Mouse (Mus musculus) frontal cortex, adult 2 months (tissue): ENCODE results near the gene Ltb. TPM values are rescaled to one million over a fixed set of nuclear protein-coding genes. Genes with fewer than 3 reads are reported as not detected.

Experiments used
- DNase-seq, 2 experiments: peaks; one replicate each; pipeline ENCODE4 v3.0.0; 2022; ENCODE audit warnings: low spot score in 1 of 2; ENCODE audit errors: extremely low spot score in 1 of 2
- polyA plus RNA-seq: library from polyadenylated mRNA; depleted of rRNA; stranded (reverse); fragments of >200 nt; gene quantifications from 2 replicates; pipeline ENCODE4 v1.2.3, GENCODE M21; 2012

Gene Ltb
- polyA plus RNA-seq, 1 experiment: 0.88 TPM

GRCm38 (mm10) chr17:35190096-35190495 lies 4.1 kb upstream of the Ltb start:
- DNase-seq: no peak

DNA sequence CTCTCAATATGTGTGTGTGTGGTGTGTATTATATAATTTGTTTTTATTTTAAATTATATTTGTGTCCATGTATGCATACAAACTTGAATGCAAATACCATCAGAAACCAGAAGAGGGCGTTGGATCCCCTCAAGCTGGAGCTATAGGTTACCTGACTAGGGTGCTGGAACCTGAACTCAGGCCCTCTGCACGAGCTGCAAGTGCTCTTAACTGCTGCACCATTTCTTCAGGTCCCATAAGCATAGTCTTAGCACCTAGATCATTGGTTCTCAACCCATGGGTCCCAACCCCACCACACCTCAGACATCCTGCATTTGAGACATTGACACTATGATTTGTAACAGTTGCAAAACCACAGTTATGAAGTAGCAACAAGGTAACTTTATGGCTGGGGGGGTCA lies 2.5 kb upstream of the Ltb start:
- DNase-seq: no peak

- no peak for DNase-seq
Observed at GRCm38 (mm10) chr17:35192924-35193323, 1.3 kb upstream of the Ltb start.

DNA sequence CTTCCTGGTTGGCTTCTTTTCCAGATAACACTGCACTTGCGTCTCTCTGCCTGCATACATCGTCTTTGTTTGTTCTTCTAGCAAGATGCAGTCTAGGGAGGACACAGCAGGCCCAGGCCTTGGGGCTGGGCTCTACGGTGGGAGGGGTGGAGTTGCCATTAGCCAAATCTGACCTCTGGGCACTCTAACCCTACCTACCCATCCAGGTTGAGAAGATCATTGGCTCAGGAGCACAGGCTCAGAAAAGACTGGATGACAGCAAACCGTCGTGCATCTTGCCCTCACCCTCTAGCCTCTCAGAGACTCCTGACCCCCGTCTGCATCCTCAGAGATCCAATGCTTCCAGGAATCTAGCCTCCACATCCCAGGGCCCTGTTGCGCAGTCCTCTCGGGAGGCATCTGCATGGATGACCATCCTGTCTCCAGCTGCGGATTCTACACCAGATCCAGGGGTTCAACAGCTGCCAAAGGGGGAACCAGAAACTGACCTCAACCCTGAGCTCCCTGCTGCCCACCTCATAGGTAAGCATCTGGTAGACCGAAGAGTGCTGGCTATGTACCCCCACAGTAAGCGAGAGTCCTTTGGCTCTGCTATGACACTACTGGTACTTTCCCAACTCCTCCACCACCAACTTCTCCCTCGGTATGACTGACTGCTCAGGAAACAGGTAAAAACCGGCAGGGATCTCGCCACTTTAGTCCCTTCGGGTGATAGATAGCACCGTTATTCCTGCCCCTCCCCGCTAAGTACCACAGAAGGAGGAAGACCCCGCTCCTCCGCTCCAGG lies 798 bp downstream of the Ltb start:
- no peak for DNase-seq

- DNase-seq: peak in 1 of 2 experiments; percentile 87
Observed at GRCm38 (mm10) chr17:35195631-35196320, 1.5 kb downstream of the Ltb start.

DNA sequence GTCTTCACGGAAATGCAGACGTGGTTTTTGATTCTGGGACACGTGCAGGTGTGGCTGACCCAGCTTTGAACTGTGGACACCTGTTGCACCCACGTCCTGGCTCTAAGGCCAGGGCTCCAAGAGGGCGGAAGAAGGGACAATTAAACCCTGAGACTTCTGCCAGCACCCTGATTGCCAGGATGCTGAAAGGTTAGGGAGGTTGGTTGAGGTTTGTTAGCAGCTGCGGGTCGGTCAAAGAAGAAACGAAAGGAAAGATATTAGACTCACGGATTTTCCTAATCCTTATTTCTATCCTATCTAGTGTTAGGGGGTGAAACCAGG lies 2.0 kb downstream of the Ltb start:
- DNase-seq: no peak

GRCm38 (mm10) chr17:35197126-35197525 lies 2.9 kb downstream of the Ltb start:
- DNase-seq: no peak

- DNase-seq: no peak
Observed at GRCm38 (mm10) chr17:35198029-35198428, 3.8 kb downstream of the Ltb start.

- DNase-seq: no peak
Observed at GRCm38 (mm10) chr17:35198946-35199345, 4.7 kb downstream of the Ltb start.

GRCm38 (mm10) chr17:35200398-35200797 lies 6.2 kb downstream of the Ltb start:
- no peak for DNase-seq

GRCm38 (mm10) chr17:35201128-35201527 lies 6.9 kb downstream of the Ltb start:
- DNase-seq: no peak

GRCm38 (mm10) chr17:35201787-35202186 lies 7.5 kb downstream of the Ltb start, which contains the start of gene Tnf:
Gene Tnf, minus strand, starts transcription at chr17:35202007.
- DNase-seq: no peak

- no peak for DNase-seq
Observed at GRCm38 (mm10) chr17:35202442-35202841, 8.2 kb downstream of the Ltb start.

DNA sequence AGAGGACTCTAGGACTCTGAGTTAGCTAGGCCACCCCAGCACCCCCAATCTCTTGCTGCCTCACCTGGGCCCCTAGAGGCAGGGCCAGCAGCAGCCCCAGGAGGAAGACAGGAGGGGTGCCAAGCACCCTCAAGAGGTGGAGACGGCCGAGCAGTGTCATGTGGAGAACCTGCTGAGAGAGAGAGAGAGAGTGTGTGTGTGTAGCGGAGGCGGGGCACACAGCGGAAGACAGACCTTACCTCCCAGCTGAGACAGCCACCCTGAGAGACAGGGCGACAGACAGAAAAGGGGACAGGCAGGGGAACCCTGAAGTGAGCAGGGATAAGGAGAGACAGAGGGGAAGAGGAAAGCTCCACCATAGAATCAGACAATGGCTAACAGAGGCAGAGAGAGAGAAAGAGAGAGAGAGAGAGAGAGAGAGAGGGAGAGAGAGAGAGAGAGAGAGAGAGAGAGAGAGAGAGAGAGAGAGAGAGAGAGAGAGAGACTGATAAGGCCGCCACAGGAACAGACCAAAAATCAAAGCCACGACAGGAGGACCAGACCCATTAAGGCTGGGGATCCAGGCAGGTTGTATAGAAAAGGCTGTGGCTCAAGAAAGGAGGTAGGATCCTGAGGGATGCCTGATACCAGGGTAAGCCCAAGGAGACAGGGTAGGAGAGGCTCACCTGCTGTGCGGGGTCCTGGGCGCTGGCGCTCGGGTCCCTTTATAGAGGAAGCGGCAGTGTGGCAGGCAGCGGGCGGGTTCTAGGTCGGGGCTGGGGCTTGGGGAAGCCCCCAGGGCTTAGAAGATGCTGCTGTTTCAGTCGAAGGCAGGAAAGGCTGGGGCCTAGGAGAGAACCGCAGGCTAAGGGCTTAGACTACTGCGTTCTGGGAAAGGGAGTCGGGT lies 10.5 kb downstream of the Ltb start, which contains the start of gene Lta:
Gene Lta, minus strand, starts transcription at position 858 of the 886 bp plus-strand sequence.
- DNase-seq: no peak

GRCm38 (mm10) chr17:35205380-35205769 lies 11.1 kb downstream of the Ltb start:
- DNase-seq: no peak

DNA sequence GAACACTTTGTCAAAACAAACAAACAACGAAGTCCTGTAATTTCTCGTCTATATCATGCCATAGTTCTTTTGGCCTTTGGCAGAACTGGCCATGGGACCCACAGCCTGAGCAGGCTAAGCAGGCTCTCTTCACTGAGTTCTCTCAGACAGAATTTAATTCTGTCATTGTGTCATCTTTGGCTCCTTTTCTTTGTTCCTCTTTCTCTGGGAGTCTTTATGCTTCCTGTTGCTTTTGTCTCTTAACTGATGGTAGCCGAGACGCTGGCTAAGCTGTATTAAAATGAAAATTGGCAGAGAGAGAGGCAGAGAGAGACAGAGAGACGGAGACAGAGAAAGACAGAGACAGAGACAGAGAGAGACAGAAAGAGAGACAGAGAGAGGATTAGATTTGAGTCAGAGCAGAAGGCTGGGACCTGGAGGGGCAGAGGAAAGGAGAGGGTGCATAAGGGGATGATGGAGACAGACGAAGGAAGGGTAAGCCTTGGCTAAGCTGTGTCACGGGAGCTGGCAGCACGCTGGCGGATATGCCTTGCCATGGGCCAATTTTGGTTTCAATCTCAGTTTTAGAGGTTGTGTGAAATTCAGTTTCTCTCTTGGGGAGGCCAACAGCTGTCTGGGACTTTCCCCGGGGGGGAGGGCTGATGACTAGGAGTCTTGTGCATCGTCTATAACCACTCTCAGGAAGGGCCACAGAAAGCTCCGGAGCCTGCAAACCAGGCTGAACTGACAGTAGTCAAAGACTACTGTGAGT lies 15.7 kb downstream of the Ltb start:
- DNase-seq: no peak

DNA sequence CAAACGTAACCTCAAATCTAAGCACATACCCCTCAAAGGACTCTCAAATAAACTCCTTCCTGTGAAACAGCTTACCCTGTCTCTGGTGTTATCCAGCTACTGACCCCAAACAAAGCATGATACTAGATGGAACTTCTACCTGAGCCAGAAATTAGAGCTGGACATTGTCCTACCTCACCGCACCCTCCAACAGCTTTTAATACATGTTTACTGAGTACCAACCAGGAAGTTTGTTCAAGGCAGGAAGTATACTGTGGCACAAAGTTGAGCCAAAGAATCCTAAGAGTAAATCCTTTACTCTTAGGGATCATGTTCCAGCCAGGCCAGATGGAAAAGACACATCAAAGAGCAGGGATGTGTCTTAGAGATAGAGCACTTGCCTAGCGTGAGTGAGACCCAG lies 16.4 kb downstream of the Ltb start:
- no peak for DNase-seq

- no peak for DNase-seq
Observed at GRCm38 (mm10) chr17:35213071-35213470, 18.8 kb downstream of the Ltb start.

- DNase-seq: no peak
Observed at GRCm38 (mm10) chr17:35218516-35219193, 24.4 kb downstream of the Ltb start.

DNA sequence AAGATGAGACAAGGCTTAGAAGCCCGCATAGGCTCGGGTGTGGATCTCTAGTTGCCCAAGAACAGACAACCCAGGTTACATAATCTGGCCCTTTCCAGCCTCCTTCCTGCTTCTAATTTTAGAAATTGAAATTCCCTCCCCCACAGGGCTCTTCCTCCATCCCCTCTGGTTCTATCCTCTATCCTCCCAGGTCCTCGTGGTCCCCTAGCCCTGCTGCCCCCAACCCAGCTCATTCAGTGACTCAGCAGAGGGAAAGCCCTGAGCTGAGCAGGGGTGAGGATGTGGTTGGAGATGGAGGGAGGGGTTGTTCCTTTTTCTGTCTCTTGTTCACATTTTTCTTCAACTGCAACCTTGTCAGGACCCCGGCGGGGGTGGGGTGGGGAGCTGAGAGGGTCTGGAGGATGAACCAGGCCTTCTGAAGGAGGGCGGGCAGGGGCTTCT lies 25.4 kb downstream of the Ltb start:
- DNase-seq: no peak
